Mouse (Mus musculus): ENCODE data around the gene Llph. TPM values are rescaled to one million over a fixed set of nuclear protein-coding genes. Genes with fewer than 3 reads are reported as not detected.

The Llph gene
- polyA plus RNA-seq, 1 experiment from 2014 or later = 56.4 TPM

- no peak for ATAC-seq (ENCODE audit: low FRiP score)
- 33% methylated on average over 18 of the region's 18 CpGs for WGBS
- Histone ChIP-seq H3K4me1 (peaks cover 6% of the 10 kb centered on the region; the same call in 1 of the 2 replicates), H3K4me3 (replicated peaks) (no peak overlapping the region), H3K9me3 (no peaks in the 10 kb centered on the region), H3K27ac (no peak overlapping the region), H3K4me2 (no peak overlapping the region), H3K36me3 (replicated peaks) (peaks cover 21% of the 10 kb centered on the region), H3K9ac (no peak overlapping the region), H3K27me3 (no peaks in the 10 kb centered on the region)
Measured at GRCm38 (mm10) chr10:120233655-120234367, 6.9 kb downstream of the Llph start.

GRCm38 (mm10) chr10:120236855-120237254 lies 10.0 kb downstream of the Llph start:
- H3K9me3 ChIP-seq = no peaks in the 10 kb centered on the region
- peaks cover 4% of the 10 kb centered on the region; the same call in 1 of the 2 replicates for H3K27me3 ChIP-seq
- ATAC-seq (ENCODE audit: low FRiP score) = no peak
- no peak overlapping the region for H3K4me2 ChIP-seq
- H3K9ac ChIP-seq = no peak overlapping the region
- H3K4me3 ChIP-seq (replicated peaks) = no peak overlapping the region
- WGBS = 83% methylated on average over 9 of the region's 9 CpGs
- no peaks in the 10 kb centered on the region for H3K36me3 ChIP-seq (replicated peaks)
- H3K4me1 ChIP-seq = no peaks in the 10 kb centered on the region
- H3K27ac ChIP-seq = no peak overlapping the region

GRCm38 (mm10) chr10:120238241-120238640 lies 11.4 kb downstream of the Llph start:
- H3K4me3 ChIP-seq (replicated peaks) = no peak overlapping the region
- WGBS = 87% methylated on average over 8 of the region's 8 CpGs
- H3K9ac ChIP-seq = no peak overlapping the region
- no peaks in the 10 kb centered on the region for H3K9me3 ChIP-seq
- H3K4me2 ChIP-seq = no peak overlapping the region
- no peaks in the 10 kb centered on the region for H3K36me3 ChIP-seq (replicated peaks)
- ATAC-seq (ENCODE audit: low FRiP score) = no peak
- H3K27ac ChIP-seq = no peak overlapping the region
- no peaks in the 10 kb centered on the region for H3K4me1 ChIP-seq
- peaks cover 4% of the 10 kb centered on the region; the same call in 1 of the 2 replicates for H3K27me3 ChIP-seq

- no peak for ATAC-seq (ENCODE audit: low FRiP score)
- Histone ChIP-seq H3K27ac (no peak overlapping the region), H3K4me1 (no peaks in the 10 kb centered on the region), H3K4me3 (replicated peaks) (no peak overlapping the region), H3K9ac (no peak overlapping the region), H3K36me3 (replicated peaks) (no peaks in the 10 kb centered on the region), H3K4me2 (no peak overlapping the region), H3K27me3 (peaks cover 4% of the 10 kb centered on the region; the same call in 1 of the 2 replicates), H3K9me3 (no peaks in the 10 kb centered on the region)
- WGBS = 68% methylated on average over 6 of the region's 6 CpGs
Measured at GRCm38 (mm10) chr10:120239476-120239875, 12.6 kb downstream of the Llph start.

- Histone ChIP-seq H3K27ac (no peak overlapping the region), H3K9me3 (no peaks in the 10 kb centered on the region), H3K4me1 (peaks cover 6% of the 10 kb centered on the region; the same call in 1 of the 2 replicates), H3K4me2 (no peak overlapping the region), H3K9ac (no peak overlapping the region), H3K36me3 (replicated peaks) (no peaks in the 10 kb centered on the region), H3K4me3 (replicated peaks) (no peak overlapping the region), H3K27me3 (peaks cover 7% of the 10 kb centered on the region; the same call in 1 of the 2 replicates)
- ATAC-seq (ENCODE audit: low FRiP score) = no peak
- 75% methylated on average over 6 of the region's 6 CpGs for WGBS
Measured at GRCm38 (mm10) chr10:120242421-120242820, 15.6 kb downstream of the Llph start.

- peaks cover 4% of the 10 kb centered on the region; the same call in 1 of the 2 replicates for H3K27me3 ChIP-seq
- H3K36me3 ChIP-seq (replicated peaks) = no peaks in the 10 kb centered on the region
- WGBS = 84% methylated on average over 5 of the region's 5 CpGs
- H3K4me3 ChIP-seq (replicated peaks) = no peak overlapping the region
- H3K9me3 ChIP-seq = no peaks in the 10 kb centered on the region
- H3K27ac ChIP-seq = no peak overlapping the region
- H3K9ac ChIP-seq = no peak overlapping the region
- no peak for ATAC-seq (ENCODE audit: low FRiP score)
- H3K4me1 ChIP-seq = peaks cover 8% of the 10 kb centered on the region; the same call in 1 of the 2 replicates
- no peak overlapping the region for H3K4me2 ChIP-seq
Measured at GRCm38 (mm10) chr10:120245681-120246080, 18.8 kb downstream of the Llph start.

DNA sequence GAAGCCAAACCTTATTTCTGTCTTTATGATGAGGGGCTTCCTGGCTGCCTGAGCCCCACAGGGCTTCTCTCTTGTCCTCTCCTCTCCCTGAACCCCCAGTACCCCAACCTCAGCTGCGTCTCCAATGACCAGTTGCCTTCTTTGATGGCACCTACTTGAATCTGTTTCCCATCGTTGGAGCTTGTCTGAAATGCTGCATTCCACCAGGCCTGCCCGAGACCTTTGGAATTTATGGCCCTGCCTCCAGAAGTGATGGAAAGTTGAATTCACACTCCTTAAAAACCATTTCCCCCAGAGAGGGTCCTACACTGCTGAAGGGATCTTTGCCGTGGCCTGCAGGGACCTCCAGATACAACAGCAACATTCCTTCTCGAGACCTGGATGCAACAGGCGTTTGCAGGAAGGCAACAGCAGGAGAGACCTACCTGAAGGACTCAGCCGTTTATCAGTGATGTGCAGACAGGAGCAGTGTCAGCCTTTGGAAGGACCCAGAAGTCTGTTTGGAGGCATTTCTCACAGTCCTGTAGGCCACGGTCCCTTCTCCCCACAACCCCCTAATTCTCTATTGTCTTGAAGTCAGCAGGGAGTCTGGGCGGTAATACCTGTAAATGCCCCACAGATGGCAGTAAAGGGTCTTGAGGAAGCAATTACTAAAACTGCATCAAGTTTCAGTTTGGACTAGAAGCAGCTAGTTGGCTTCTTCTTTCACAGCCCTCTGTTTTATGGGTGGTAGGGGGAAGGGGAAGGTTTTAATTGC lies 20.3 kb downstream of the Llph start:
- Histone ChIP-seq H3K27me3 (peaks cover 4% of the 10 kb centered on the region; the same call in 1 of the 2 replicates), H3K9me3 (no peaks in the 10 kb centered on the region), H3K36me3 (replicated peaks) (no peaks in the 10 kb centered on the region), H3K9ac (no peak overlapping the region), H3K27ac (no peak overlapping the region), H3K4me1 (peaks cover 8% of the 10 kb centered on the region; the same call in 1 of the 2 replicates), H3K4me3 (replicated peaks) (no peak overlapping the region), H3K4me2 (no peak overlapping the region)
- ATAC-seq (ENCODE audit: low FRiP score) = no peak
- WGBS = 50% methylated on average over 9 of the region's 9 CpGs

DNA sequence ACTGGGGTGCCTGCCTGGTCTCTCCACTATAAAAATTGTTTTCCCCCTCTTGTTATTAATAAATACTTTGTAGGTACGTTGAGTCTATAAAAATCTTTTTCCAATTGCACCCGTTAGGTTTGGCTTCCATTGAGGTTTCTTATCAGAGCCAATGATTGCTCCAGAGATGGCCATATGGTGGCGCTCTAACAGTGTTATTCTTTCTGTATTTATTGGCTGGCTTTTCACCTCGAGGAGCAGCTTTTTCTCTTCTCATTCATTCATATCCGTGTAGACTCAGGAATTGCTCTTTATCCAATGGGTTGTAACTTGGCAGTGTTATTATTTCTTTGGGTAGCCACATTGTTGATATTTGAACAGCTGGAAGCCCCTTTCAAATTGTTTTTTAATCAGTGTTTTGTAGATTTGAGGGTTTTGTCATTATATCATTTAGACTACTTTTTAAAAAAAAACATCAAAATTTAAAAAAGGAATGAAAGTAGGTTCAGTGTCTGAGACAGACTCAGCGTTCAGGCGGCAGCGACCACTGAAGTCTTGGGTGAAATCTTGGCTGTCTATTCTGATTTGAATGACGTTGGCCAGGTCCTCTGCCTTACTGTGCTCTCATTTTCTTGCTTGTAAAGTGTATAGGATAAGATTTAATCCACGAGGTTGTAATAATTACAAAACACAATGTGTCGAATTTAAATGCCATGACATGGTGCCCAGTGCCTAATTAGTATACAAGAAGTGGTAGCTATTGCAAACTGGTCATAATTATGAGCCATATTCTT lies 24.2 kb downstream of the Llph start:
- 56% methylated on average over 11 of the region's 11 CpGs for WGBS
- Histone ChIP-seq H3K36me3 (replicated peaks) (no peaks in the 10 kb centered on the region), H3K4me1 (peaks cover 8% of the 10 kb centered on the region; the same call in 1 of the 2 replicates), H3K9me3 (no peaks in the 10 kb centered on the region), H3K27ac (no peak overlapping the region), H3K9ac (no peak overlapping the region), H3K4me2 (no peak overlapping the region), H3K4me3 (replicated peaks) (no peak overlapping the region), H3K27me3 (peaks cover 9% of the 10 kb centered on the region; the same call in 1 of the 2 replicates)
- no peak for ATAC-seq (ENCODE audit: low FRiP score)

DNA sequence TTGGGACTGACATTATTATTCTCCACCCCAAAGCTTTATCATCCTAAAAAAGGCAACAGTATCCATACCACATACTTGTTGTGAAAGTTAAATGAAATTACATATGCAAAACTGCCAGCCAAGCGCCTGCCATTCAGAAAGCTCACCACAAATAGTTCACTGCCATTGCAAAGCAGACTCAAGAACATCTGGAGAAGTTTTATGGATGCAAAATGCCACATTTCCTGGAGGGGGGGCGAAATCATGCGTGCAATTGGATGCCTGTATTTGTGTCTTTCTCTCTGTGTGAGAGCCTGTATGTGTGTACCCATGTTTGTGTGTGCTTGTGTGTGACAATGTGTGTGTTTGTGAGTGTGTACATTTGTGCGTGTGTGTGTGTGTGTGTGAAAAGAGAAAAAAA lies 24.9 kb downstream of the Llph start:
- Histone ChIP-seq H3K4me3 (replicated peaks) (no peak overlapping the region), H3K36me3 (replicated peaks) (no peaks in the 10 kb centered on the region), H3K9ac (no peak overlapping the region), H3K4me1 (peaks cover 5% of the 10 kb centered on the region; the same call in 1 of the 2 replicates), H3K27me3 (peaks cover 9% of the 10 kb centered on the region; the same call in 1 of the 2 replicates), H3K27ac (no peak overlapping the region), H3K4me2 (no peak overlapping the region), H3K9me3 (no peaks in the 10 kb centered on the region)
- ATAC-seq (ENCODE audit: low FRiP score) = no peak
- WGBS = 89% methylated on average over 4 of the region's 4 CpGs

DNA sequence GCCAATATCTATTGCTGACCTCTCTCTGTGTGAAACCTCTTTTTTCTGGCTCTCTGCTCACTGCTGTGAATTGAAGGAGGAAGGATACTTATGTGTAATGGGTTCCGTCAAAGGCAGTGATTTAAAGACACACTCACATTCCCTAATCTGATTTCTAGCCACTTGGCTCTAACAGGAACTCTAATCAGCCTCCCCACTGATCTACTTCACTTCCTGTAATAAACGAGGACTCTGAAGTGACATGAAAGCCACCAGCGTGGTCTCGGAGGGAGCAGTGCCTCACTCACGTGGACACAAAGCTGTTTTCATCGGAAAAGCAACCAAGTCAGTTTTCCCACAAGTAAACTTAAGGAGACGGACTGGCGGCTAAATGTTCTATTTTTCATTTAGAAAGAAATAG lies 25.9 kb downstream of the Llph start:
- Histone ChIP-seq H3K4me1 (no peaks in the 10 kb centered on the region), H3K27ac (no peak overlapping the region), H3K36me3 (replicated peaks) (no peaks in the 10 kb centered on the region), H3K27me3 (0 out of 2 replicates have a peak, but pooled peaks cover 5% of the 10 kb centered on the region), H3K9me3 (no peaks in the 10 kb centered on the region), H3K9ac (no peak overlapping the region), H3K4me2 (no peak overlapping the region), H3K4me3 (replicated peaks) (no peak overlapping the region)
- 41% methylated on average over 8 of the region's 8 CpGs for WGBS
- no peak for ATAC-seq (ENCODE audit: low FRiP score)

DNA sequence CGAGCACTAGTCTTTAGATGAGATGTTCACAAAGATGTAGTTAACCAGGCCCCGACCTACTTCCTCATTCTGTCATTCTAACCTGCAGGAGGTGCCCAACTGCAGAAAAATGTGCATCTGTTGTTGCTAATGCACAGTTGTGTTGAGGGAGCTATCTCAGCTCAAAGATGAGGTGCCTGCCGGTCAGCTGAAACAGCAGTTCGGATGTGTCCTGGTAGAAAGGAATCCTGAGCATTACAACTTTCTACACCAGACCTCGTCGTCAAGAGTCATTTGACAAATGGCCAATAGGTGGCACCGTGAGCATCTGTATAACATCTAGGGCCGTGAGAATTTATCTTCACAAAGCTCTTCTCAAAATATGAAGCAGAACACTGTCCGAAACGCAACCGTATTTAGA lies 30.4 kb downstream of the Llph start:
- H3K4me1 ChIP-seq = no peaks in the 10 kb centered on the region
- H3K27me3 ChIP-seq = 0 out of 2 replicates have a peak, but pooled peaks cover 5% of the 10 kb centered on the region
- no peak overlapping the region for H3K4me3 ChIP-seq (replicated peaks)
- 34% methylated on average over 11 of the region's 11 CpGs for WGBS
- no peak overlapping the region for H3K4me2 ChIP-seq
- no peak overlapping the region for H3K27ac ChIP-seq
- ATAC-seq (ENCODE audit: low FRiP score) = no peak
- no peaks in the 10 kb centered on the region for H3K36me3 ChIP-seq (replicated peaks)
- H3K9me3 ChIP-seq = no peaks in the 10 kb centered on the region
- H3K9ac ChIP-seq = no peak overlapping the region

DNA sequence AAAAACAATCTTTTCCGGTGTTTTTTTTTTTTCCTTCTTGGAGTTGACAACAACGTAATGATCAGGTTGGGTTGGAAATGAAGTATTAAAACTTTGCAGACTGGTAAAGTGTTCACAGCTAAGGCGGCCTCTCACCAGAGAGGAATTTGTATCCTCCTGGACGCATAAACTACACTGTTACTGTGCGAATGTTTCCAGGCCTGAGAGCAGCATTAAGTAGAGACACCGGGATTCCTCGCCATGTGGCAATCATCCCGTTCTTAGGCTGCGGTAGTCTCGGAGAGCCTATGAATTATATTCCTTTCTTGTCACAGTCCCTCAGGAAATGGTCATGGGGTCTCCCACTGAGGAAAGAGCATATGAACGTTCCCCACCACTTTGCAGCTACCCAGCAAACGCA lies 40.9 kb downstream of the Llph start:
- Histone ChIP-seq H3K36me3 (replicated peaks) (no peaks in the 10 kb centered on the region), H3K27me3 (no peaks in the 10 kb centered on the region), H3K4me3 (replicated peaks) (no peak overlapping the region), H3K4me1 (peaks cover 17% of the 10 kb centered on the region), H3K9me3 (no peaks in the 10 kb centered on the region), H3K27ac (no peak overlapping the region), H3K9ac (no peak overlapping the region), H3K4me2 (no peak overlapping the region)
- WGBS = 85% methylated on average over 12 of the region's 12 CpGs
- no peak for ATAC-seq (ENCODE audit: low FRiP score)
